Mouse (Mus musculus): ENCODE results near the gene Efcab2. TPM values are rescaled to one million over a fixed set of nuclear protein-coding genes. Genes with fewer than 3 reads are reported as not detected.

The Efcab2 gene
- 7.3 and 8.6 TPM in 2 replicates for polyA plus RNA-seq (2015; fragmentation: Nextera tagmentation; extraction: Ambion mirVana)

GRCm38 (mm10) chr1:178405951-178406711, at the start of gene Efcab2:
TSS of gene Efcab2 (plus strand) at chr1:178406085.
- Histone ChIP-seq H3K27me3 (replicated peaks) (no peaks in the 10 kb centered on the region), H3K36me3 (no peaks in the 10 kb centered on the region), H3K4me3 (replicated peaks) (peak within 1 kb of the TSS; percentile 67), H3K9me3 (no peaks in the 10 kb centered on the region), H3K9ac (peak within 1 kb of the TSS; percentile 88), H3K4me1 (replicated peaks) (no peaks in the 10 kb centered on the region), H3K4me2 (replicated peaks) (peak within 1 kb of the TSS; percentile 62), H3K27ac (peak within 1 kb of the TSS; percentile 99)
- under 1% methylated on average over 61 of the region's 70 CpGs for WGBS
- peak; percentile 98 for ATAC-seq

- Histone ChIP-seq H3K4me2 (replicated peaks) (no peak overlapping the region), H3K27me3 (replicated peaks) (no peaks in the 10 kb centered on the region), H3K9me3 (no peaks in the 10 kb centered on the region), H3K4me3 (replicated peaks) (no peak overlapping the region), H3K36me3 (no peaks in the 10 kb centered on the region), H3K9ac (no peak overlapping the region), H3K27ac (no peak overlapping the region), H3K4me1 (replicated peaks) (no peaks in the 10 kb centered on the region)
- ATAC-seq, result no peak
- 68% methylated on average over 12 of the region's 12 CpGs for WGBS
Observed at GRCm38 (mm10) chr1:178357776-178358710, 47.8 kb upstream of the Efcab2 start.

- no peak overlapping the region for H3K4me2 ChIP-seq (replicated peaks)
- H3K4me3 ChIP-seq (replicated peaks), result no peak overlapping the region
- ATAC-seq, result no peak
- H3K4me1 ChIP-seq (replicated peaks), result no peaks in the 10 kb centered on the region
- no peak overlapping the region for H3K27ac ChIP-seq
- no peak overlapping the region for H3K9ac ChIP-seq
- WGBS, result 85% methylated on average over 11 of the region's 11 CpGs
- H3K36me3 ChIP-seq, result no peaks in the 10 kb centered on the region
- no peaks in the 10 kb centered on the region for H3K9me3 ChIP-seq
- H3K27me3 ChIP-seq (replicated peaks), result no peaks in the 10 kb centered on the region
Observed at GRCm38 (mm10) chr1:178360264-178360663, 45.6 kb upstream of the Efcab2 start.

- Histone ChIP-seq H3K4me2 (replicated peaks) (no peak overlapping the region), H3K4me1 (replicated peaks) (no peaks in the 10 kb centered on the region), H3K36me3 (no peaks in the 10 kb centered on the region), H3K9me3 (no peaks in the 10 kb centered on the region), H3K9ac (no peak overlapping the region), H3K27me3 (replicated peaks) (no peaks in the 10 kb centered on the region), H3K4me3 (replicated peaks) (no peak overlapping the region), H3K27ac (no peak overlapping the region)
- ATAC-seq, result no peak
- WGBS, result 85% methylated on average over 2 of the region's 2 CpGs
Observed at GRCm38 (mm10) chr1:178360702-178361101, 45.2 kb upstream of the Efcab2 start.

- H3K36me3 ChIP-seq, result no peaks in the 10 kb centered on the region
- H3K27me3 ChIP-seq (replicated peaks), result no peaks in the 10 kb centered on the region
- H3K27ac ChIP-seq, result no peak overlapping the region
- ATAC-seq, result no peak
- no peak overlapping the region for H3K4me2 ChIP-seq (replicated peaks)
- no peak overlapping the region for H3K4me3 ChIP-seq (replicated peaks)
- no peaks in the 10 kb centered on the region for H3K9me3 ChIP-seq
- peaks cover 4% of the 10 kb centered on the region; the same call in 1 of the 2 replicates for H3K4me1 ChIP-seq (replicated peaks)
- WGBS, result 80% methylated on average over 6 of the region's 6 CpGs
- no peak overlapping the region for H3K9ac ChIP-seq
Observed at GRCm38 (mm10) chr1:178365171-178365570, 40.7 kb upstream of the Efcab2 start.

- peak overlapping the region; percentile 82; the same call in 1 of the 2 replicates for H3K4me2 ChIP-seq (replicated peaks)
- WGBS, result 68% methylated on average over 6 of the region's 6 CpGs
Observed at GRCm38 (mm10) chr1:178368121-178368520, 37.8 kb upstream of the Efcab2 start.

GRCm38 (mm10) chr1:178368548-178369271, 37.2 kb upstream of the Efcab2 start:
- no peaks in the 10 kb centered on the region for H3K9me3 ChIP-seq
- H3K36me3 ChIP-seq, result no peaks in the 10 kb centered on the region
- peak overlapping the region; percentile 50 for H3K4me3 ChIP-seq (replicated peaks)
- peak overlapping the region; percentile 44 for H3K9ac ChIP-seq
- H3K4me1 ChIP-seq (replicated peaks), result peaks cover 4% of the 10 kb centered on the region; the same call in 1 of the 2 replicates
- whole genome bisulfite sequencing, result 2% methylated on average over 36 of the region's 36 CpGs
- H3K27ac ChIP-seq, result peak overlapping the region; percentile 89
- peak overlapping the region; percentile 82 for H3K4me2 ChIP-seq (replicated peaks)
- no peaks in the 10 kb centered on the region for H3K27me3 ChIP-seq (replicated peaks)
- peak; percentile 99 for ATAC-seq

More at GRCm38 (mm10) chr1:178368121-178368520, 37.8 kb upstream of the Efcab2 start:
- H3K4me3 ChIP-seq (replicated peaks), result no peak overlapping the region
- no peak overlapping the region for H3K9ac ChIP-seq
- peaks cover 4% of the 10 kb centered on the region; the same call in 1 of the 2 replicates for H3K4me1 ChIP-seq (replicated peaks)
- no peaks in the 10 kb centered on the region for H3K9me3 ChIP-seq
- ATAC-seq, result no peak
- H3K27me3 ChIP-seq (replicated peaks), result no peaks in the 10 kb centered on the region
- H3K27ac ChIP-seq, result no peak overlapping the region; the same call in 1 of the 2 replicates
- H3K36me3 ChIP-seq, result no peaks in the 10 kb centered on the region

GRCm38 (mm10) chr1:178369272-178369651, 36.6 kb upstream of the Efcab2 start:
- H3K4me1 ChIP-seq (replicated peaks), result peaks cover 4% of the 10 kb centered on the region; the same call in 1 of the 2 replicates
- peak overlapping the region; percentile 50 for H3K4me3 ChIP-seq (replicated peaks)
- WGBS, result 0% methylated on average over 11 of the region's 11 CpGs
- no peaks in the 10 kb centered on the region for H3K36me3 ChIP-seq
- peak overlapping the region; percentile 89 for H3K27ac ChIP-seq
- H3K9ac ChIP-seq, result peak overlapping the region; percentile 44
- H3K4me2 ChIP-seq (replicated peaks), result peak overlapping the region; percentile 82
- no peaks in the 10 kb centered on the region for H3K27me3 ChIP-seq (replicated peaks)
- peak; percentile 94 for ATAC-seq
- H3K9me3 ChIP-seq, result no peaks in the 10 kb centered on the region

GRCm38 (mm10) chr1:178372681-178373080, 33.2 kb upstream of the Efcab2 start:
- Histone ChIP-seq H3K36me3 (no peaks in the 10 kb centered on the region), H3K4me1 (replicated peaks) (peaks cover 4% of the 10 kb centered on the region; the same call in 1 of the 2 replicates), H3K4me2 (replicated peaks) (no peak overlapping the region), H3K9ac (no peak overlapping the region), H3K27ac (no peak overlapping the region), H3K27me3 (replicated peaks) (no peaks in the 10 kb centered on the region), H3K9me3 (no peaks in the 10 kb centered on the region), H3K4me3 (replicated peaks) (no peak overlapping the region)
- no peak for ATAC-seq
- WGBS, result 81% methylated on average over 4 of the region's 4 CpGs

- no peak for ATAC-seq
- H3K27ac ChIP-seq, result no peak overlapping the region
Observed at GRCm38 (mm10) chr1:178375381-178375780, 30.5 kb upstream of the Efcab2 start.

GRCm38 (mm10) chr1:178376061-178376460, 29.8 kb upstream of the Efcab2 start:
- WGBS, result 82% methylated on average over 2 of the region's 2 CpGs
- peak; percentile 55; the same call in 1 of the 2 replicates for ATAC-seq

More at GRCm38 (mm10) chr1:178375381-178375780, 30.5 kb upstream of the Efcab2 start:
- no peak overlapping the region for H3K4me3 ChIP-seq (replicated peaks)
- H3K4me2 ChIP-seq (replicated peaks), result no peak overlapping the region
- no peaks in the 10 kb centered on the region for H3K36me3 ChIP-seq
- H3K27me3 ChIP-seq (replicated peaks), result no peaks in the 10 kb centered on the region
- H3K9me3 ChIP-seq, result no peaks in the 10 kb centered on the region
- H3K9ac ChIP-seq, result no peak overlapping the region
- H3K4me1 ChIP-seq (replicated peaks), result no peaks in the 10 kb centered on the region

More at GRCm38 (mm10) chr1:178376061-178376460, 29.8 kb upstream of the Efcab2 start:
- Histone ChIP-seq H3K36me3 (no peaks in the 10 kb centered on the region), H3K9me3 (no peaks in the 10 kb centered on the region), H3K4me1 (replicated peaks) (no peaks in the 10 kb centered on the region), H3K27me3 (replicated peaks) (no peaks in the 10 kb centered on the region), H3K27ac (no peak overlapping the region), H3K9ac (no peak overlapping the region), H3K4me2 (replicated peaks) (no peak overlapping the region), H3K4me3 (replicated peaks) (no peak overlapping the region)

Measured in intestine, embryonic 15.5 days (tissue).